Mouse (Mus musculus): ENCODE results near the gene Sec22b.
A peak's percentile ranks its signal among the peaks of the same experiment; 100 is the strongest.

The Sec22b gene

GRCm38 (mm10) chr3:97900516-97901490, at the start of gene Sec22b:
Gene Sec22b (plus strand): TSS chr3:97901190.
- DNase-seq (ENCODE audit: low spot score), result peak; percentile 56

- no peak for DNase-seq (ENCODE audit: low spot score)
Observed at GRCm38 (mm10) chr3:97851803-97852202, 49.2 kb upstream of the Sec22b start.

DNA sequence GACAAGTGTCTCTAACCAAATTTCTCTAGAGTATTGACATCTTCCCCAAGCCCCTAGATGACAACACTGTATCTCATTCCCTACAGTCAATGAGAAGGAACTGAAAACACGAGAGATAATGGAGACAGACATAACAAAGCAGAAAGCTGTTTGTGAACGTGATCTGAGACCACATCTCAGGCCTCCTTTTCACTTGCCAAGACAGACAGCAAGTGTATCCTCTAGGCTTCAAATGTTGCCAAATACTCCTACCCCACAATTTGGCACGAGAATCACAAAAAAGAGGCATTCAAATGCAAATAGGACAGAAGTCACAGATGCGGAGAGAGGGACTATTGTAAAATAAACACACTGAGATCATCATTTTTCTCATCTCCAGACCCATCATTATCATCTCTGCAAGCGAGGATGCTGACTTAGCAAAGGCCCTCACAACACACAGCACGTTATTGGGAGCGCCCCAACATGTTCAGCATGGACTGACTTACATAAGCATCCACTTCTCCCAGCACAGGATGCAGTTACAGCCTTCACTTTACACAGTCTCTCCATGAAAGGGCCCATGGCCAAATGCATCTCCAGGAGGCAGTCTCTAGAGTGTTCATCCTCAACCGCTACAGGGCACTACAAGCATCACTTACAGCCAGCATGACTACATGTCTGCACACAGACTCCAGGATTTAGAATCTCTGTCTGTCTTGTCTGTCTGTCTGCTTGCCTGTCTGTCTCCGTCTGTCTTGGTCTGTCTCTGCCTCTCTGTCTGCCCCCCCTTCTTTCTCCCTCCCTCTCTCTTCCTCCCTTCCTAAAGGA, 46.2 kb upstream of the Sec22b start:
- DNase-seq (ENCODE audit: low spot score), result no peak

- DNase-seq (ENCODE audit: low spot score), result no peak
Observed at GRCm38 (mm10) chr3:97859400-97859799, 41.6 kb upstream of the Sec22b start.

DNA sequence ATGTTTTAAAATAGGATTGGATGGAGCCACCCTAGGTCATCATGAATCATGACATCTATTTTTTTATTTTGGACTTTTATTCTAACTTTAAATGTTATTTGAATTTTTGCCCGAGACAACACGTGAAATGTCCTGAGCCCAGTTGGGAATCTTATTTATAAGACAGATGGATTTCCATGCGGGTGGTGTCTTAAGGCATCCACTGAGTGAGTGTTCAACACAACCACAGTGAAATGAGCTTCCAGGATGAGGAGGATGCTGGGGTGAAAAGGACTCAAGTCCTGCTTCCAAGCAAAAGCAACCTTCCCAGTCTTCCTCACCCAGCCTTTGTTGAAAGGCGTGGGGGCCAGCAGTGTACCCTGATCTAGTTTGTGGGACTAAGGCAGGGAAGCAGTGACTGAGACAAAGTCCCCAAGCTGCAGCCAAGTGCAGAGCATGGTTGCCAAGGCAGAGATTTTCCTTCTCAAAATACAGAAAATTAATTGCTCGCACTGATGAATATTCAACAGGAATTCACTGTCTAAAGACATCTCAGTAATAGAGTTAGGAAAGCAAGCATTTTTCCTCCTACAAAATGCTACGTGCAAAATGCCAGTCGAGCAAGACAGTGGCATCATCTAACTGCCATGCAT, 40.1 kb upstream of the Sec22b start:
- DNase-seq (ENCODE audit: low spot score), result no peak

DNA sequence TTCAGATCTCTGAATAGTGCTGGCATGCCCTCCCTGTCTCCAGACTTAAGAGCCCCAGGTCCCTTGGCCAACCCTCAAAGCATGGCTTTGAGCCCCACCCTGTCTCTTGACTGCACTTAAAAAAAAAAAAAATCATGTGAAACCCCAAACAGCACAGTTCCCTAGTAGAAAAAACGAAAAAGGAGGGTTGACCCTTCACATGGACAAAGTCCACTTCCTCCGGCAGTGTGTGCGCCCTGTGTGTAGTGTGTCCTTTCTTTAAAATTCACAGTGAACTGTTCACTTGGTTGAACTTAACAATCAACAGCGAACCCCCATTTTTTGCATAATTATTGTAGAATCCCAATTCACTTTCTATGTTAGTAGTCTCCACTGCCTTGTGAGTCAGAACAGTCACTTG, 34.3 kb upstream of the Sec22b start:
- no peak for DNase-seq (ENCODE audit: low spot score)

GRCm38 (mm10) chr3:97867221-97868023, 33.6 kb upstream of the Sec22b start:
- DNase-seq (ENCODE audit: low spot score), result no peak

DNA sequence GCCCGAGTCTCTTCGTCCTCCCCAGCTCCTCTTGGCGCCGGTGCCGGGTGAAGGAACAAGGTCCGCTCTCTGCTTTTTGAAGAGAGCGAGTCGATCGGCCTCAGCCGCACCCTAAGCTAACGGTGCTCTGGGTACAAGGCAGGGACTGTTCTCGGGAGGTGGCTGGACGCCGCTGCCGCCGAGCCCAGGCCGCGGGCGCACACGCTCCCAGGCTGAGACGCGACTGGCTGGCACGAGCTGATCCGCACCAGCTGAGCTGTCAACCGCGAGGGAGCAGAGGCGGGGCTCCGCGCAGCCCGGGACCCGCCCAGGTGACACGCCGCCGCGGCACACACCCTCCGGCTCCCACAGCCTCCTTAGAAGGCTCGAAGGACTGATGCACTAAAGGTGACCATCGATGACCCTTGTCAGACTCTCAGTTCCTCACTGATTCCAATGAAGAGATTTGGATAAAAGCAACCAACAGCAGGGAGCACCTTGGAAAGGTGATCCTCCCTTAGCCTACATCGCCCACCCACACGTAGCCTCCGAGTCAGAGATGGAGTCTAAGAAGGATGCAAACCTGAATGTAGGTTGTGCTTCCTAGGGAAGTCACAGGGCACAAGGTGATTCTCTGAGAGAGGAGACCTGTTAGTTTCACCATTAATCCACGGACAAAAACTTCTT, 32.8 kb upstream of the Sec22b start:
- DNase-seq (ENCODE audit: low spot score), result no peak

GRCm38 (mm10) chr3:97868733-97869132, 32.3 kb upstream of the Sec22b start:
- no peak for DNase-seq (ENCODE audit: low spot score)

GRCm38 (mm10) chr3:97869730-97870129, 31.3 kb upstream of the Sec22b start:
- no peak for DNase-seq (ENCODE audit: low spot score)

DNA sequence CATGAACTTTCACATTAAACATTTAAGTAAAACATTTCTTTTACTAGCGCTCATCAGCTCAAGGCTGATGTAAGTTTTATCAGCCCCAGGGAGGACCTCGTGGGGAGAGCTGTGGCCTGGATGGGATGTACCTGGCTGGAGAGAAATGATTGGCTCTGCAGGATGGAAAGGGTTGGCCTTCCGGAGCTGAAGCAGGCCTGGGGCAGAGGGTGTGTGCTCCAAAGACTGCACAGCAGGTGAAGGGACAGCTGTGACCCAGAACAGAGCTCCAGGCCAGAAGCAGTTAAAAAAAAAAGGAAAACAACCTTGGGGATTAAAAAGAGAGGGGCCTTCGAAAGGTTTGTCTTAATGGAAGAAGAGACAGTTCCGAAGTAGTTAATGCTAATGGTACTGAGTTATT, 26.2 kb upstream of the Sec22b start:
- no peak for DNase-seq (ENCODE audit: low spot score)

DNA sequence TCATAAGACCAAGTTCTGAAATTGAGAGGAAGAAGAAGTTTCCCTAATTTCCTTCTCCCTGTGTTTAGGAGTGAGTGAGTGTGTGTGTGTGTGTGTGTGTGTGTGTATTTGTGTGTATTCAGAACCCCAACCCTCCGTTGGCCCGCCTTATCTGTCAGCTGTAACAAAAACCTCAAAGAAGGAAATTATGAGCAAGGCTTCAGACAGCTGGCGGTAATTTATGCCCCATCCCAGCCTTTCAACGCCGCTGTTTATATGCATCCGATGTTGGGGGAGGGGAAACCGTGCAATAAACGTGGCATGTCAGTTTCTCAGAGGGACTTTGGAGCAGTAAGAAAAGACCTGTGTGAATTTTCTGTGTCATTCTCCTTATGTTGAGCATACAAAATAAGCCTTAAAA, 24.7 kb upstream of the Sec22b start:
- DNase-seq (ENCODE audit: low spot score), result no peak

GRCm38 (mm10) chr3:97879222-97879621, 21.8 kb upstream of the Sec22b start:
- no peak for DNase-seq (ENCODE audit: low spot score)

DNA sequence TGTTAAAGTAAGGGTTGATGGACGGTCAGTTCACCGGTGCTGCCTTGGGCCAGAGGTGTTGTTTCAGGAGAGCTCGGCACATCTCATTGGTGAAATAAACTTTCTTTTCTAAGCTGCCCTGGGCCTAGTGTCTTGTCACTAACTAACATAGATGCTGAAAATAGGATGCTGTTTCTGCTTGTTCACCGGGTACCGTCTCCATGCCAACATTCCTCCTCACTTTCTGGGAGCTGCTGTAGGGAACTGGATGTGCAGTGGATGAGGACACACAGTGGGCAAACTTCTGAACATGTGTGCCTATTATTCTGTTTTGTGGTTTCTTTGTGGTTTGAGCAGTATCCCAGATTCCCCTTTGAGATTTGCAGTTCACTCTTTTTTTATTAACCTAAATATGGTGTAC, 19.4 kb upstream of the Sec22b start:
- no peak for DNase-seq (ENCODE audit: low spot score)

- DNase-seq (ENCODE audit: low spot score), result no peak
Observed at GRCm38 (mm10) chr3:97887785-97888167, 13.2 kb upstream of the Sec22b start.

DNA sequence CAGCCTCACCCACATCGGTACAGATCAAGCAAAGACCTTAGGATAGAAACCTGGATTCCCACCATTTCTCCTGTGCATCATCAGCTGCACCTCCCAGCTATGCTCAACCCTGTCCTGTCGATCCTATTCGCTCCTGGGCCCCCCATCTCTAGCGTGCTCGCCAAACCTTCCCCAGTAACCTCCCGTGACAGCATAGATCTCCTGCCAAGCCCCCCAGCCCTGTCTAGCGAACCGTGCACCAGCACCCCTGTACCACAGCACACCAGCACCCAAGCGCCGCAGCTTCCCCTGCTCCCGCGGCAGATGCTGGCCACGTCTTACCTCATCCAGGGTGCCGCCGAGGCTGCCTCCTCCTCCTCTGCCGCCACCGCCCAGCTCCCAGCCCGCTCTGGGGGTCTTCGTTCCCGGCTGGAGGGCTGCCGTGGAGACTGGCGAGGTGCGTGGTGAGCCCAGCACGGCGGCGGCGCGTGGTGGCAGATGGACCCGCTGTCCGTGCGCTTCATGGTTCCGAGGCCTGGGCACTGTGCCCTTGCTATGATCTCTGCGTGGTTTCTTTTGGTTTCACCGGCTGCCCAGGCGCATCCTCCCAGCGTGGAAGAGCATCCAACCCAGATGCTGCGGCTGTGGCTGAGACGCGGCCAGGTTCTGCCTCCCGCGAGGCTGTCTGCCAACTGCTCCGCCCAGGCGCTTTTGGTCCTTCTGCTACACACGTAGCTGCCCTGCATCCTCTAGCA, 12.7 kb upstream of the Sec22b start, which contains the start of gene Pde4dip:
Gene Pde4dip (minus strand): TSS at position 540 of the 734 bp plus-strand sequence.
- DNase-seq (ENCODE audit: low spot score), result peak; percentile 12

GRCm38 (mm10) chr3:97890205-97890604, 10.8 kb upstream of the Sec22b start:
- no peak for DNase-seq (ENCODE audit: low spot score)

GRCm38 (mm10) chr3:97894695-97895094, 6.3 kb upstream of the Sec22b start:
- no peak for DNase-seq (ENCODE audit: low spot score)

DNA sequence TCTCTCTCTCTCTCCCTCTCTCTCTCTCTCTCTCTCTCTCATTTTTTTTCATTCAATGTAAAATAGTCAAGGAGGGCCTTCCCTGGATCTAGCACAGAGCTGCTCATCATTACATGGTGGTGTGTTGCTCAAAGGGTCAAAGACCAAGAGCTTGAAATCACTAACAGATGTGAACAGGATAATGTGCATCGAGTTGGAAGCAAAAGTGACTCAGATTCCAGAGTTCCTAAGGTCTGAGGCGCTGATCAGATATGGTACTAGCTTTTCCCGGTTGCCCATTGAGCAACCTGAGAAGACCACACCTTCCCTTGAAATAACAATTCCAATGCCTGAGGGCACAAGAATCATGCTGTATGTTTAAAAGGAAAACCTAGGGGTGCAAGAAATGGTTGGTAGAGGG, 2.6 kb upstream of the Sec22b start:
- no peak for DNase-seq (ENCODE audit: low spot score)

GRCm38 (mm10) chr3:97901586-97901985, 596 bp downstream of the Sec22b start:
- DNase-seq (ENCODE audit: low spot score), result no peak

Data from layer of hippocampus, adult 9-10 months (tissue).